Mouse (Mus musculus): ENCODE measurements around the gene Scyl3. TPM values are rescaled to one million over a fixed set of nuclear protein-coding genes. Genes with fewer than 3 reads are reported as not detected.

The Scyl3 gene
- total RNA-seq, 1 experiment = 13.0 TPM

DNA sequence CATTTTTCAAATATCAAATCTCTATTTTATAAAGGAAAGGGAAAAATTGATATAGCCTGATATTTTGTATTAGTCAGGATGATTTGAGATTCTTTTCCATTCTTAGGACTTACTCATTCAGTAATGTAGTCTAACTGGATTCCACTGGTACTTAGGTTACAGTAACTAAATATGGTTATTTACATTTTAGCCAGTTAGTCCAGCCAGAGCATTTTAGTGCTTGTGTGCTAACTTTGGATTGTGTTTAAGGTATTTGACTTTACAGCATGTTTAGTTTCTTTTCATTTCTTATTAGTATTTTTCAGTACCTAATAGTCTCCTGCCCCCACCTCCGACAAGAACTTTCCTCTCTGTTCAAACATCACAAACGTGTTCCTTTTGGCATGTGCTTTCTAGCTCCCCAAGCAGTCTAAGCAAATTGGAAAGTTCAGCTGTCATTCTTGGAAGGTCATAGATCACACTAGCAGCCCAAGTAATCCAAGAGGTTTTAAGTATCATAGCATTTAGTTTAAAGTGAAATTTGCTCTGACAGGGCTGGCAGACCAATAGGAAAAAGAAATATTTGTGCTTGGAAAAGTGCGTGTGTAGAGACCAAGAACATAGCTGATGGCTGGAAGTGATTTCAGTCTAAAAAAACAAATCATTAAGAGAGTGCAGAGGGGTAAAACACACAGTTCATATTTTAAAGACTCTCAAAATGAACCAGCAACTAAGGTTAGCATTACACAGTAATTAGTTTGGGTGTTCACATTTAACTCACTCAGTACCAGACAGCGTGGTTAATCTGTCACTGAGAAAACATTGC lies 21.7 kb upstream of the Scyl3 start:
- no peak overlapping the region for H3K4me3 ChIP-seq (ENCODE audit: insufficient read depth in 1 of 2, low read depth in 1 of 2, low read length in 2 of 2, poor library complexity in 1 of 2, severe bottlenecking in 1 of 2)
- in situ Hi-C loops (cut with MboI; ENCODE audit: low sequenced_read_pairs in 2 of 2, unreplicated experiment in 2 of 2) = loop anchor here in 1 of 2 experiments (25.0 kb wide), 1 partner anchor 770 kb away; no protein-coding TSS in a partner anchor
- H3K9me3 ChIP-seq (ENCODE audit: control insufficient read depth, insufficient read depth, low read depth, low read length) = no peaks in the 10 kb centered on the region
- H3K9ac ChIP-seq (ENCODE audit: insufficient read depth, low read depth, low read length, poor library complexity, severe bottlenecking) = no peak overlapping the region
- DNase-seq (ENCODE audit: low read depth, low spot score) = no peak
- H3K27ac ChIP-seq (ENCODE audit: insufficient read depth, low read depth, low read length, poor library complexity, severe bottlenecking) = no peak overlapping the region
- no peaks in the 10 kb centered on the region for H3K4me1 ChIP-seq (ENCODE audit: control insufficient read depth in 2 of 2, insufficient read depth in 2 of 2, low read length in 2 of 2, poor library complexity in 1 of 2)
- TF ChIP-seq ZC3H11A (IDR thresholded peaks at IDR 0.05; ENCODE audit: borderline replicate concordance, low read depth, low read length) = no peak
- no peaks in the 10 kb centered on the region for H3K36me3 ChIP-seq (ENCODE audit: control insufficient read depth, insufficient read depth, low read length, poor library complexity, severe bottlenecking)

DNA sequence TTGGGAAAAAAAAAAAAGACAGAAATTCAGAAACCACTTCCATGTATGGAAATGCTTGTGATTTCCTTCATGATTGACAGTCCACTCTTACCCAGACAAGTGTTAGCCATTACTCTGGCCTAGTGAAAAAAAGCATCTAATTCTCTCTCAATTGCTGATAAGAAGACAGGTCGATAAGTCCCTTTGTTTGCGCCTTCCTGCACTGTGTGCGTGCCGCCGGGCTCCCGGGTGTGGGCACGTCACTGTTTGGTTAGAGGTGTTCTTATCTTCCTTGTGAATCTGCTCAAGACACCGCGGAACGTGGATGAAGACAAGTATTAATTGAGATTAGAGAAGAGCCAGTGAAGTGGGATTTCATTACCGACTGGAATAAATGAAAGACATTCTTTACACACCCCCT lies 20.5 kb upstream of the Scyl3 start:
- H3K36me3 ChIP-seq (ENCODE audit: control insufficient read depth, insufficient read depth, low read length, poor library complexity, severe bottlenecking) = no peaks in the 10 kb centered on the region
- no peak for DNase-seq (ENCODE audit: low read depth, low spot score)
- no peaks in the 10 kb centered on the region for H3K9me3 ChIP-seq (ENCODE audit: control insufficient read depth, insufficient read depth, low read depth, low read length)
- H3K4me3 ChIP-seq (ENCODE audit: insufficient read depth in 1 of 2, low read depth in 1 of 2, low read length in 2 of 2, poor library complexity in 1 of 2, severe bottlenecking in 1 of 2) = no peak overlapping the region
- no peak overlapping the region for H3K9ac ChIP-seq (ENCODE audit: insufficient read depth, low read depth, low read length, poor library complexity, severe bottlenecking)
- in situ Hi-C loops (cut with MboI; ENCODE audit: low sequenced_read_pairs in 2 of 2, unreplicated experiment in 2 of 2) = loop anchor here in 1 of 2 experiments (25.0 kb wide), 1 partner anchor 771 kb away; no protein-coding TSS in a partner anchor
- H3K4me1 ChIP-seq (ENCODE audit: control insufficient read depth in 2 of 2, insufficient read depth in 2 of 2, low read length in 2 of 2, poor library complexity in 1 of 2) = no peaks in the 10 kb centered on the region
- no peak overlapping the region for H3K27ac ChIP-seq (ENCODE audit: insufficient read depth, low read depth, low read length, poor library complexity, severe bottlenecking)
- TF ChIP-seq ZC3H11A (IDR thresholded peaks at IDR 0.05; ENCODE audit: borderline replicate concordance, low read depth, low read length) (no peak), MAFK (IDR thresholded peaks at IDR 0.05; ENCODE audit: insufficient read depth, low read depth, low read length) (no peak), ZNF384 (IDR thresholded peaks at IDR 0.05; ENCODE audit: low read depth, low read length) (no peak), CHD2 (IDR thresholded peaks at IDR 0.05; ENCODE audit: low read depth, low read length) (no peak), HCFC1 (IDR thresholded peaks at IDR 0.05; ENCODE audit: borderline replicate concordance, insufficient read depth, low read length) (no peak)

DNA sequence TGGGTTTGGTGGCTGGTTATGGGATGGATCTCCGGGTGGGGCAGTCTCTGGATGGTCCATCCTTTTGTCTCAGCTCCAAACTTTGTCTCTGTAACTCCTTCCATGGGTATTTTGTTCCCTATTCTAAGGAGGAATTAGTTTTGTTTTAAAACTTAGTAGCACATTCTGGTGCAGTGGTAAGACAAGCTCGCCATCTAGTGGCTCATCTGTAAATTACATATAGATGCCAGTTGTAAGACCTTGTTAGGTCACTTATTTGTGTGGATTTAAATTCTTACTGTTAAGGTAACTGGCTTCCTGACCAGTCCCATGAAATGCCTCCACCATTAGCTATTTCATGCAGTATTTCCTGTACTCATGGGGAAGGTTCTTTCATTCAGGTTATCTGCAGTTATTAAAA lies 18.6 kb upstream of the Scyl3 start:
- TF ChIP-seq ZC3H11A (IDR thresholded peaks at IDR 0.05; ENCODE audit: borderline replicate concordance, low read depth, low read length) = peak; percentile 52; the same call in 1 of the 2 replicates
- no peak for TF ChIP-seq CHD2 (IDR thresholded peaks at IDR 0.05; ENCODE audit: low read depth, low read length)
- no peak for TF ChIP-seq ZNF384 (IDR thresholded peaks at IDR 0.05; ENCODE audit: low read depth, low read length)
- 0 out of 2 replicates have a peak, but pooled peaks have one; percentile 9 for TF ChIP-seq MAFK (IDR thresholded peaks at IDR 0.05; ENCODE audit: insufficient read depth, low read depth, low read length)
- no peak for TF ChIP-seq HCFC1 (IDR thresholded peaks at IDR 0.05; ENCODE audit: borderline replicate concordance, insufficient read depth, low read length)
- Histone ChIP-seq H3K27ac (ENCODE audit: insufficient read depth, low read depth, low read length, poor library complexity, severe bottlenecking) (no peak overlapping the region), H3K4me3 (ENCODE audit: insufficient read depth in 1 of 2, low read depth in 1 of 2, low read length in 2 of 2, poor library complexity in 1 of 2, severe bottlenecking in 1 of 2) (no peak overlapping the region), H3K9me3 (ENCODE audit: control insufficient read depth, insufficient read depth, low read depth, low read length) (no peaks in the 10 kb centered on the region), H3K4me1 (ENCODE audit: control insufficient read depth in 2 of 2, insufficient read depth in 2 of 2, low read length in 2 of 2, poor library complexity in 1 of 2) (no peaks in the 10 kb centered on the region), H3K9ac (ENCODE audit: insufficient read depth, low read depth, low read length, poor library complexity, severe bottlenecking) (no peak overlapping the region), H3K36me3 (ENCODE audit: control insufficient read depth, insufficient read depth, low read length, poor library complexity, severe bottlenecking) (no peaks in the 10 kb centered on the region)
- DNase-seq (ENCODE audit: low read depth, low spot score) = peak; percentile 51
- in situ Hi-C loops (cut with MboI; ENCODE audit: low sequenced_read_pairs in 2 of 2, unreplicated experiment in 2 of 2) = loop anchor here in 1 of 2 experiments (25.0 kb wide), 1 partner anchor 773 kb away; no protein-coding TSS in a partner anchor

DNA sequence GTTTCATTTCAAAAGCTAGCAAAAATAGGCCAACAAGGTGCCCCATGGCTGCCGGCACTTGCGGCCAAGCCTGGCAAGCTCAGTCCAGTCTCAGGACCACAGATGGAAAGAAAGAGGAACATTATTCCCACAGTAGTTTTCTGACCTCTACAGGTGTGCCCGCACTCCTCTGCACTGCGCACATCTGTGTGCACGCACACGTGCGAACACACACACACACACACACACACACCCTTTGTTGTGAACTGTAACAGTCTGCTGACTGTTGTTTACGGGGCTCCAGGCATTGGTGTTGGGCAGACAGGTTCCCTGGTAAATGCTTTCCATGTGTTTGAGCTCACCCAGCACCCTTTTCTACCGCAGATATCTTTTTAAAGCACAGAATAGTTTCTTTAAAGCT lies 18.1 kb upstream of the Scyl3 start:
- H3K27ac ChIP-seq (ENCODE audit: insufficient read depth, low read depth, low read length, poor library complexity, severe bottlenecking) = no peak overlapping the region
- H3K9me3 ChIP-seq (ENCODE audit: control insufficient read depth, insufficient read depth, low read depth, low read length) = no peaks in the 10 kb centered on the region
- DNase-seq (ENCODE audit: low read depth, low spot score) = no peak
- in situ Hi-C loops (cut with MboI; ENCODE audit: low sequenced_read_pairs in 2 of 2, unreplicated experiment in 2 of 2) = loop anchor here in 1 of 2 experiments (25.0 kb wide), 1 partner anchor 773 kb away; no protein-coding TSS in a partner anchor
- no peaks in the 10 kb centered on the region for H3K4me1 ChIP-seq (ENCODE audit: control insufficient read depth in 2 of 2, insufficient read depth in 2 of 2, low read length in 2 of 2, poor library complexity in 1 of 2)
- H3K4me3 ChIP-seq (ENCODE audit: insufficient read depth in 1 of 2, low read depth in 1 of 2, low read length in 2 of 2, poor library complexity in 1 of 2, severe bottlenecking in 1 of 2) = no peak overlapping the region
- TF ChIP-seq MAFK (IDR thresholded peaks at IDR 0.05; ENCODE audit: insufficient read depth, low read depth, low read length) (no peak), ZNF384 (IDR thresholded peaks at IDR 0.05; ENCODE audit: low read depth, low read length) (no peak), HCFC1 (IDR thresholded peaks at IDR 0.05; ENCODE audit: borderline replicate concordance, insufficient read depth, low read length) (no peak), ZC3H11A (IDR thresholded peaks at IDR 0.05; ENCODE audit: borderline replicate concordance, low read depth, low read length) (no peak), CHD2 (IDR thresholded peaks at IDR 0.05; ENCODE audit: low read depth, low read length) (no peak)
- no peak overlapping the region for H3K9ac ChIP-seq (ENCODE audit: insufficient read depth, low read depth, low read length, poor library complexity, severe bottlenecking)
- 0 out of 2 replicates have a peak, but pooled peaks cover 2% of the 10 kb centered on the region for H3K36me3 ChIP-seq (ENCODE audit: control insufficient read depth, insufficient read depth, low read length, poor library complexity, severe bottlenecking)
